Mouse (Mus musculus): ENCODE measurements around the gene Hebp1.

The Hebp1 gene

GRCm38 (mm10) chr6:135124755-135125380 is 73.0 kb downstream of the Hebp1 start:
- DNase-seq (ENCODE audit: inconsistent age in 2 of 2, low spot score in 1 of 2): no peak

GRCm38 (mm10) chr6:135118183-135118582 is 79.6 kb downstream of the Hebp1 start, which contains the start of gene Gprc5d:
Gene Gprc5d, minus strand, starts transcription at chr6:135118283.
- DNase-seq (ENCODE audit: inconsistent age in 2 of 2, low spot score in 1 of 2): no peak

GRCm38 (mm10) chr6:135116479-135116878 is 81.3 kb downstream of the Hebp1 start:
- no peak for DNase-seq (ENCODE audit: inconsistent age in 2 of 2, low spot score in 1 of 2)

- no peak for DNase-seq (ENCODE audit: inconsistent age in 2 of 2, low spot score in 1 of 2)
Measured at GRCm38 (mm10) chr6:135113114-135113436, 84.7 kb downstream of the Hebp1 start.

GRCm38 (mm10) chr6:135112411-135113113 is 85.3 kb downstream of the Hebp1 start:
- DNase-seq (ENCODE audit: inconsistent age in 2 of 2, low spot score in 1 of 2): peak; percentile 15 to 40

GRCm38 (mm10) chr6:135107014-135107413 is 90.8 kb downstream of the Hebp1 start:
- DNase-seq (ENCODE audit: inconsistent age in 2 of 2, low spot score in 1 of 2): no peak

- peak; percentile 19 to 84 for DNase-seq (ENCODE audit: inconsistent age in 2 of 2, low spot score in 1 of 2)
Measured at GRCm38 (mm10) chr6:135102736-135103303, 95.0 kb downstream of the Hebp1 start.

GRCm38 (mm10) chr6:135100787-135101472 is 96.9 kb downstream of the Hebp1 start:
- no peak for DNase-seq (ENCODE audit: inconsistent age in 2 of 2, low spot score in 1 of 2)

GRCm38 (mm10) chr6:135092798-135093470 is 104.9 kb downstream of the Hebp1 start:
- DNase-seq (ENCODE audit: inconsistent age in 2 of 2, low spot score in 1 of 2): no peak

GRCm38 (mm10) chr6:135090661-135091060 is 107.2 kb downstream of the Hebp1 start:
- no peak for DNase-seq (ENCODE audit: inconsistent age in 2 of 2, low spot score in 1 of 2)

- DNase-seq (ENCODE audit: inconsistent age in 2 of 2, low spot score in 1 of 2): no peak
Measured at GRCm38 (mm10) chr6:135089786-135090185, 108.0 kb downstream of the Hebp1 start.

- peak; percentile 54 to 89 for DNase-seq (ENCODE audit: inconsistent age in 2 of 2, low spot score in 1 of 2)
Measured at GRCm38 (mm10) chr6:135087721-135088451, 109.9 kb downstream of the Hebp1 start.
